Mouse (Mus musculus): Measurements from ENCODE around the gene Map3k1.

DNA sequence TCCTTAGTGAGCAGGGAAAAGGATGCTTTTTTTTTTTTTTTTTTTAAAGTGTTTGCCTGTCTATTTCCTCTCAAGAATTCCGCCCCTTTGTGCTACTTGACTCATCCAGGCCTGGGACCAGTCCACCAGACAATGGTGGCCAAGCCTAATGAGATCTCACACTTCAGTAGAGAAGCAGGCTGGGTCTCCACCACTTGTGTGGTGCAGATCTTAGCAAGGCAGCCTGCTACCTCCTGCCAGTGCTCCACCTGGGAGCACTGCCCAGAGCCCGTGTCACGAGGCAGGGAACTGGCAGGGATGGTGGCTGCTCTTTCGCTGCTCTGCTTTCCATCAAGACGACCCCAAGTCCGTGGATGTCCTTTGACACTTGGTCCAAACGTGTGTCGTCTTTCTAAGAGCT lies 25.3 kb downstream of the Map3k1 start:
- TF ChIP-seq CTCF (IDR thresholded peaks at IDR 0.05; ENCODE audit: low read depth) (no peak), EP300 (IDR thresholded peaks at IDR 0.05; ENCODE audit: low read depth) (no peak)

Data from heart, postnatal 0 days (tissue).